Mouse (Mus musculus) ES-E14 (cell line): ENCODE results near the gene Slc35f1. TPM values are rescaled to one million over a fixed set of nuclear protein-coding genes. Genes with fewer than 3 reads are reported as not detected.

Source experiments
- DNase-seq: peaks from one replicate; pipeline ENCODE4 v3.0.0-alpha.2; 2013; ENCODE audit warnings: low read depth, low spot score
- H3K27ac ChIP-seq: 2 replicates; pipeline ENCODE4 v1.5.1; 2012; ENCODE audit warnings: low read depth, mild to moderate bottlenecking, low read length, moderate library complexity, mixed read lengths; ENCODE audit not compliant: poor library complexity, insufficient read depth, severe bottlenecking
- H3K36me3 ChIP-seq: 2 replicates; pipeline ENCODE4 v1.6.1; 2012; ENCODE audit warnings: mild to moderate bottlenecking, low read length, moderate library complexity, mixed read lengths; ENCODE audit not compliant: control insufficient read depth, poor library complexity, insufficient read depth, severe bottlenecking
- H3K4me1 ChIP-seq, 2 experiments: fragments of 150-350 bp in 1 of 2; sonication (generic) in 1 of 2; 2 replicates each; pipeline ENCODE4 v1.6.1; 2012; ENCODE audit warnings: low read length in 2 of 2, mild to moderate bottlenecking in 1 of 2, mixed read lengths in 1 of 2; ENCODE audit not compliant: control insufficient read depth in 2 of 2, insufficient read depth in 2 of 2, poor library complexity in 1 of 2
- H3K4me3 ChIP-seq, 2 experiments: fragments of 150-350 bp in 1 of 2; sonication (generic) in 1 of 2; 2 replicates each; pipeline ENCODE4 v1.5.1; 2012; ENCODE audit warnings: low read length in 2 of 2, low read depth in 1 of 2, mild to moderate bottlenecking in 1 of 2, mixed read lengths in 1 of 2; ENCODE audit not compliant: insufficient read depth in 1 of 2, poor library complexity in 1 of 2, severe bottlenecking in 1 of 2
- H3K9ac ChIP-seq: 2 replicates; pipeline ENCODE4 v1.6.1; 2012; ENCODE audit warnings: low read depth, mild to moderate bottlenecking, low read length, mixed read lengths; ENCODE audit not compliant: poor library complexity, insufficient read depth, severe bottlenecking
- H3K9me3 ChIP-seq: fragments of 150-350 bp; sonication (generic); 2 replicates; pipeline ENCODE4 v1.6.1; 2012; ENCODE audit warnings: low read depth, mild to moderate bottlenecking, low read length; ENCODE audit not compliant: control insufficient read depth, insufficient read depth
- CHD2 ChIP-seq: IDR thresholded peaks from 2 replicates; pipeline ENCODE4 v1.6.1; 2014; ENCODE audit warnings: mild to moderate bottlenecking, low read depth, low read length, inconsistent platforms
- HCFC1 ChIP-seq: IDR thresholded peaks from 2 replicates; pipeline ENCODE4 v1.6.1; 2012; ENCODE audit warnings: low read length, inconsistent platforms, borderline replicate concordance; ENCODE audit not compliant: insufficient read depth
- MAFK ChIP-seq: IDR thresholded peaks from 2 replicates; pipeline ENCODE4 v1.6.1; 2014; ENCODE audit warnings: mild to moderate bottlenecking, low read depth, low read length, inconsistent platforms; ENCODE audit not compliant: insufficient read depth
- ZC3H11A ChIP-seq: IDR thresholded peaks from 2 replicates; pipeline ENCODE4 v1.6.1; 2012; ENCODE audit warnings: low read depth, mild to moderate bottlenecking, inconsistent platforms, low read length, borderline replicate concordance
- ZNF384 ChIP-seq: IDR thresholded peaks from 2 replicates; pipeline ENCODE4 v1.6.1; 2012; ENCODE audit warnings: low read depth, low read length, inconsistent platforms
- in situ Hi-C, 2 experiments: fragments of 600-800 bp; cut with MboI; formaldehyde crosslinking; loops; one replicate each; pipeline ENCODE4 v1.15.1; 2025; ENCODE audit warnings: low sequenced_read_pairs in 2 of 2, inconsistent platforms in 1 of 2; ENCODE audit not compliant: unreplicated experiment in 2 of 2
- total RNA-seq: library from RNA; depleted of rRNA; stranded (reverse); fragments of 300-350 nt; gene quantifications from 2 replicates; pipeline ENCODE4 v1.2.3, GENCODE M21; 2012

Slc35f1 gene
- total RNA-seq, 1 experiment = 0.80 TPM

DNA sequence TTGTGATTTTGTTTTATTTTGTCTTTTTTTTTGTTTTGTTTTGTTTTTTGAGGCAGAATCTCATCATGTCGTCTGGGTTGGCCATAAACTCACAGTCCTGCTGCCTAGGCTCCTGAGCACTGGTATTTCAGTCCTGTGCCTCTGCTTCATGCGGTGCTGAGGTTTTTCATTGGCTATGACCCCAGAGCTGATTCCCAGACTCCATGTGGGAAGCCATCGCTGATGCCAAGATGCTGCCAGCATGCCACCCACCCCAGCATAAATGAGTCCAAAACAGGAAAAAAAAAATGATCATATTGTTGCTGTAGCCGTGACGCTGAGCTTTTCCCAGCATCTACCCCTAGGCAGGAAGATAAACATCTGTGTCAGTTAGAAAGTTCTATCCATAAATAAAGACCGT, 434.0 kb downstream of the Slc35f1 start:
- TF ChIP-seq HCFC1 (no peak), ZNF384 (no peak), ZC3H11A (no peak), CHD2 (no peak), MAFK (no peak)
- in situ Hi-C loops = loop anchor here in 1 of 2 experiments (25.0 kb wide), 1 partner anchor 213 kb away; the partner anchor contains the start of gene Pln

DNA sequence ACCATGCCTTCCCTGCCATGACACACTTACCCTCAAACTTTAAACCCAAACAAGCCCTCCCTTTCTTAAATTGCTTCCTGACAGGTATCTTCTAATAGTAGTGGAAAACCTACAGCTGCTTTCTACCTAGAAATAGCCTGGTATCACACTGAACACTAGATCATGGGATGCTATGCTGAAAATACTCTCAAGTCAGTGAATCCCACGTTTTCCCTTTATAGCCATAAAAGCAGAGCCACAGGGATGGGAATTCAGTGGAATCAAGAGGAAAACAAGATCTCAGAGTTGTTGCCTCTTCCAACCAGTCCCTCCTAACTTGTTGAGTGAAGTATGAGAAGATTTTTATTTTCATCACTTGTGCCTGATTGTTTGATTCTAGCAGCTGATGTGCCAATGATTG, 442.4 kb downstream of the Slc35f1 start:
- in situ Hi-C loops = no loop called here
- Histone ChIP-seq H3K9me3 (no peaks in the 10 kb centered on the region), H3K36me3 (no peaks in the 10 kb centered on the region), H3K27ac (no peak overlapping the region), H3K9ac (no peak overlapping the region), H3K4me3 (no peak overlapping the region), H3K4me1 (no peaks in the 10 kb centered on the region)
- no peak for TF ChIP-seq ZC3H11A
- DNase-seq = no peak

More for the DNA sequence above, 434.0 kb downstream of the Slc35f1 start:
- Histone ChIP-seq H3K9me3 (no peaks in the 10 kb centered on the region), H3K36me3 (no peaks in the 10 kb centered on the region), H3K4me3 (no peak overlapping the region), H3K9ac (no peak overlapping the region), H3K4me1 (no peaks in the 10 kb centered on the region), H3K27ac (no peak overlapping the region)
- DNase-seq = no peak

DNA sequence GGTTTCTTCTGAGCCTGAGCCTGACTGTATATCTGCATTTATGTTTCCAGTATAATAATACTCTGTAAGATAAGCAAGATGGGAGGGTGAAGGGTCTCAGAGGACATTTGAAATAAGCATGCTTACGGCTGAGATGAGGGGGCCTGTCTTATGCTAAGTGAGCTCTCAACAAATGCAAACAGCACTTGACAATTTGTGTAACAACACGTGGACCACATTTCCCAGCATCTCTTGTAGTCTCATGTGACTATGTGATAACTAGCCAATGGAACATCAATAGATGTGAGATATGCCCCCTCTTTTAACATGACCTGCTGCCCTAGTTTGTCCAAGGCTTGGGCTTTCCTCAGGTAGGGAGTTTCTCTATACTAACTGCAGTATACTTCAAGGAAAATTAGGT, 460.0 kb downstream of the Slc35f1 start:
- Histone ChIP-seq H3K9ac (no peak overlapping the region), H3K9me3 (no peaks in the 10 kb centered on the region), H3K27ac (no peak overlapping the region), H3K4me3 (no peak overlapping the region), H3K36me3 (peaks cover 3% of the 10 kb centered on the region; the same call in 1 of the 2 replicates), H3K4me1 (peaks cover 0 to 2% of the 10 kb centered on the region in 2 experiments; a peak in 1 of 4 replicates)
- no peak for TF ChIP-seq CHD2
- no peak for TF ChIP-seq ZNF384
- TF ChIP-seq ZC3H11A = no peak
- no peak for TF ChIP-seq HCFC1
- TF ChIP-seq MAFK = no peak
- DNase-seq = no peak
- in situ Hi-C loops = no loop called here

DNA sequence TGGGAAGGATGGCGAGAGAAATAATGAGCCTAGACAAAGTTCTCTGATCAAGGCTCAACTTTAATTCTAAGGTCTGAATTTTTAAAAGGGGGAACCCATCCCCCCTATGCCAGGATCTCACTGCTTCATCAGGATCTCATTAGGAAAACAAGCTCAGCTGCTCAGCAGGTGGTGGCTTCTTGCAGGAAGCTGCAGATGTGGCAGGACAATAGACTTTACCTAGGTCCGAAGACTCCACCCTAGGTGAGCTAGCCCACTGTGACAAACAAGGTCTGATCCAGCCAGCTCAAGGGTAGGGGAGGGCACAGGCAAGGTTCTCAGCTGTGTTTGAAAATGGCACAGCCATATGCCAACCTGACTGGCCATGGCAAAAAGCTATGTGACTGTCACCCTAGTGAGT, 460.6 kb downstream of the Slc35f1 start:
- no peaks in the 10 kb centered on the region for H3K9me3 ChIP-seq
- in situ Hi-C loops = no loop called here
- H3K36me3 ChIP-seq = peaks cover 3% of the 10 kb centered on the region; the same call in 1 of the 2 replicates
- no peak overlapping the region for H3K9ac ChIP-seq
- TF ChIP-seq MAFK (no peak), HCFC1 (no peak), ZC3H11A (no peak), CHD2 (no peak), ZNF384 (no peak)
- peaks cover 0 to 2% of the 10 kb centered on the region in 2 experiments; a peak in 1 of 4 replicates for H3K4me1 ChIP-seq
- no peak overlapping the region for H3K4me3 ChIP-seq
- no peak for DNase-seq
- H3K27ac ChIP-seq = peak overlapping the region; percentile 4; the same call in 1 of the 2 replicates

DNA sequence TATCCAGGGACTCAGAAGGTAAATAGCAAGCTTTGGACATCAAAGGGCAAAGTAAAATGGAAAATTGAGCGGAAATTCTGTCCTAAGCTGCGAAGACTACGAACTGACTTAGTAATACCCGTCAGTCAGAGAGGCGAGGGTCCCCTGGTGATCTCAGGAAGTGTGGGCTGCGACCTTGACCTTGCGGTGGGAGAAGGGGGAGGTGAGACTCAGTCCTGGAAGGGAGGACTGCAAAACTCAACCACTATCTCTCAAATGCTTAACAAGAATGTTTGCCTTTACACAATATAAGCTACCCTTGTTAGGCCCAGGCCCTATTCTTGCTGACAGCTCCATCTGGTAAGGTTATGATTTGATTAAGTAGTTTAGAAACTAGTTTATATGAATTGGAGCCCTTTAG, 466.0 kb downstream of the Slc35f1 start:
- Histone ChIP-seq H3K4me3 (no peak overlapping the region), H3K36me3 (peaks cover 3% of the 10 kb centered on the region; the same call in 1 of the 2 replicates), H3K4me1 (peaks cover 0 to 3% of the 10 kb centered on the region in 2 experiments; a peak in 1 of 4 replicates), H3K27ac (no peak overlapping the region; the same call in 1 of the 2 replicates), H3K9ac (no peak overlapping the region), H3K9me3 (no peaks in the 10 kb centered on the region)
- TF ChIP-seq MAFK (no peak), ZNF384 (no peak), CHD2 (no peak), ZC3H11A (no peak), HCFC1 (no peak)
- no peak for DNase-seq
- in situ Hi-C loops = no loop called here
